Mouse (Mus musculus): ENCODE measurements around the gene Arsg.

DNA sequence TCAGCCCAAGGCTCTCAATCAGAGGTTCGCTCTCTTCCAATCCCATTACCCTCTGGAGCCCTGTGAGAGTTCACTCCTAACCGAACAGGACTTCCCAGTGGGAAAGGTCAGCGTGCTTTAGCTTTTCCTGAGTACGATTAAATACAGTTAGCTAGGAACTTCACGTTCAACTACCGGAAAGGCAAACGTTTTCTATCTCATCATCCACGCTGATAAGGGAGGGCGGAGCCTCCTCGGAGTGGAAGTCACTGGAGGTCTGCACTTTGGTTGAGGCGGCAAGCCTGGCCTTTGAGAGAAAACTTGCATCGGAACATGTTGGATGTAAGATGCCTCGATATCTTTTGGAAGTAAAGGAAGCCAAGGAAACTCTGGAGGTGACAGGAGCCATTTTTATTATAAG is 113.8 kb downstream of the Arsg start:
- no peak for TF ChIP-seq POLR2A (IDR thresholded peaks at IDR 0.05; ENCODE audit: low read depth, low read length)
- TF ChIP-seq USF1 (IDR thresholded peaks at IDR 0.05; ENCODE audit: low read depth, low read length): no peak
- no peak for TF ChIP-seq CTCF (conservative IDR thresholded peaks at IDR 0.05 in 1 of 2, IDR thresholded peaks at IDR 0.05 in 1 of 2; ENCODE audit: low read depth in 2 of 2, low read length in 2 of 2)
- no peak for TF ChIP-seq UBTF (IDR thresholded peaks at IDR 0.05; ENCODE audit: low read depth, low read length)
- TF ChIP-seq ZMIZ1 (IDR thresholded peaks at IDR 0.05; ENCODE audit: low read depth, low read length): no peak
- TF ChIP-seq RAD21 (IDR thresholded peaks at IDR 0.05; ENCODE audit: low read depth, low read length): no peak
- TF ChIP-seq E2F4 (IDR thresholded peaks at IDR 0.05; ENCODE audit: insufficient replicate concordance, low read depth, low read length): no peak
- TF ChIP-seq JUND (conservative IDR thresholded peaks at IDR 0.05; ENCODE audit: low read depth, low read length): no peak
- TF ChIP-seq BHLHE40 (IDR thresholded peaks at IDR 0.05; ENCODE audit: low read depth, low read length): no peak
- no peak for TF ChIP-seq POLR2AphosphoS2 (IDR thresholded peaks at IDR 0.05; ENCODE audit: low read depth, low read length)
- no peak for TF ChIP-seq MXI1 (IDR thresholded peaks at IDR 0.05; ENCODE audit: low read depth, low read length)
- TF ChIP-seq TBP (conservative IDR thresholded peaks at IDR 0.05; ENCODE audit: low read depth, low read length): no peak

Data from CH12.LX (cell line).